Mouse (Mus musculus) lung, postnatal 36 days (tissue): Measurements from ENCODE around the gene Ugt8a.
A peak's percentile ranks its signal among the peaks of the same experiment; 100 is the strongest.

ENCODE experiments used
- DNase-seq: peaks from one replicate; pipeline ENCODE4 v3.0.0; 2022; ENCODE audit warnings: mixed read lengths

Gene Ugt8a

GRCm38 (mm10) chr3:125849163-125849872 lies 89.1 kb downstream of the Ugt8a start:
- peak; percentile 32 for DNase-seq

- DNase-seq = no peak
Observed at GRCm38 (mm10) chr3:125828051-125828450, 110.4 kb downstream of the Ugt8a start.

GRCm38 (mm10) chr3:125827256-125827655 lies 111.2 kb downstream of the Ugt8a start:
- DNase-seq = no peak

GRCm38 (mm10) chr3:125819741-125820140 lies 118.7 kb downstream of the Ugt8a start:
- peak; percentile 32 for DNase-seq
